Mouse (Mus musculus): ENCODE measurements around the gene Bloc1s3. TPM values are rescaled to one million over a fixed set of nuclear protein-coding genes. Genes with fewer than 3 reads are reported as not detected.
A peak's percentile ranks its signal among the peaks of the same experiment; 100 is the strongest.

The Bloc1s3 gene
- 1 to 10 TPM; 1.5 to 1.7 TPM for total RNA-seq (2021)
- long read RNA-seq, experiment 1, partial matches to known transcripts: 0 of 4 reads
- long read RNA-seq, experiment 1, other reads (novel, unspliced or antisense): 1 of 4 reads
- long read RNA-seq, experiment 2, partial matches to known transcripts: 0 of 1 reads
- long read RNA-seq, experiment 2, other reads (novel, unspliced or antisense): 0 of 1 reads

DNA sequence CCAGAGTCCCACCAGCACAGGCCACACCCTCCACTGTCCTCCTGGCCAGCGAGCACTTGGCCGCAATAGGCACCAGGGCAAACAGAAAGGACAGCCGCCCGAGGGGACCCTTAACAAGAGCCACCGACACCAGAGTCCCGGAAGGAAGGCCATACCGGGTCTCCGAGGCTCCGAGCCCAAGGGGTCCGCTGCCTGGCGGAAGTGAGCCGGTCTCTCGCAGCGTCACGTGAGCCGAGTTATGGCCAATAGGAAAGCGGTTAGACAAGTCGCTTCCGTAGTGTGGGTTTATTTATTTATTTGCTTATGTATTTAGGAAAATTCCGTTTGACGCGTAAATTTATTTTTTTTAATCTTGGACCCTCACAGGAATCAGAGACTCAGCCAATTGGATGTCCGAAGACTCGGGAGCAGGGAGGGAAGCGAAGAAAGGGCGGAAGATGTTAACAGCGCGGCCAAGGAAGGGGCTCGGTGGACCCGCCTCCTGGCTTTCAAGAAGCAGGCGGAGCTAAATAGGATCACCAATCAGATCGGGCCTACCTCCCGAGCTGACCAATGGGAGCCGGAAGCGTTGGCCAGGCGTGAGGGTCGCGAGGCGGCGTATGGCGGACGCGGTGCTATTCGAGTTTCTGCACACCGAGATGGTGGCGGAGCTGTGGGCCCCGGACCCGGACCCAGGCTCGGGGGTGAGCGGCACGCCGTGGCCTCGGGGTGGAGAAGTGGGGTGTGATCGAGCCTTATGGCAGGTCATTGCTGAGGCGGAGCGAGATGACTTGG lies at the start of gene Bloc1s3, which contains the start of gene Trappc6a:
Gene Bloc1s3, minus strand, starts transcription at position 218 of the 774 bp plus-strand sequence.
Gene Trappc6a, plus strand, starts transcription at position 246 of the 774 bp plus-strand sequence.
- intact Hi-C loops (cut with DNase I): loop anchor here (5.0 kb wide), 1 partner anchor 64 kb away; no protein-coding TSS in a partner anchor

DNA sequence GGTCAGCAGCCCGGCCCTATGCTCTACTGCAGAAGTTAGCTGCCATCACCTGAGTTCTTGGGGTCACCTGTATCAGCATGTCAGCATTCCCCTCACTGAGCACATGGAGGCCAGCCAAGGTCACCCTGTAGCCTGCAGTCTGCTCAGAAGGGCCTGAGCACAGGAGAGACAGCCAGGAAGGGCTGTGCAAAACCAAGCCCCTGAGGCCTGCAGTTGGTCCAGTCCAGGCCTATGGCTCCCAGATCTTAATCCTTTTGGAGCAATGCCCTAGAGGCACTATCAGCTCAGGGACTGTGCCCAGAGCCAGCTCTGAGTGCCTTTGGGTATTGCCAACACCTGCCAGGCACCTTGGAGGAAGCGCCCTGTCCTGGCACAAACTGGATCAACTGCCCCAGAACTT lies 48.9 kb upstream of the Bloc1s3 start:
- intact Hi-C loops (cut with DNase I): no loop called here
- no peak for DNase-seq

More for the DNA sequence above, at the start of gene Bloc1s3, which contains the start of gene Trappc6a:
- DNase-seq: peak; percentile 88 to 90

DNA sequence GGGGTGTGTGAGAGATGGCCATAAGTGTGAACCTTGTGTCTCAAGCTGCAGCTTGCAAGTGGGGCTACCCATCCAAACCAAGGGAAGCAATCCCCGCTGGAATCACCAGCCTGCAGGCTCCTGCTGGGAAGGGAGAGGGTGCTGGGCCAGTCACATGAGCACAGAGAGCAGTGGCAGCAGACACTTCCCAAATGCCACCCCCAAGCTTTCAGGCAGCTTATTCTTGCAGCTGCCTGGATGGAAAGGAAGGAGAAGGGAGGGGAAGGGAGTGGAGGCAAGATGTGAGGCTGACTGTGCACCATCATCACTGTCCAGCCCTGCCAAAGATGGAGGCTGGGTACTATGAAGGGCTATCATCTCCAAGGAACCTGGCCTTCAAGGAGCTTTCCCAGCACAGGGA lies 46.0 kb upstream of the Bloc1s3 start:
- DNase-seq: no peak
- intact Hi-C loops (cut with DNase I): no loop called here

DNA sequence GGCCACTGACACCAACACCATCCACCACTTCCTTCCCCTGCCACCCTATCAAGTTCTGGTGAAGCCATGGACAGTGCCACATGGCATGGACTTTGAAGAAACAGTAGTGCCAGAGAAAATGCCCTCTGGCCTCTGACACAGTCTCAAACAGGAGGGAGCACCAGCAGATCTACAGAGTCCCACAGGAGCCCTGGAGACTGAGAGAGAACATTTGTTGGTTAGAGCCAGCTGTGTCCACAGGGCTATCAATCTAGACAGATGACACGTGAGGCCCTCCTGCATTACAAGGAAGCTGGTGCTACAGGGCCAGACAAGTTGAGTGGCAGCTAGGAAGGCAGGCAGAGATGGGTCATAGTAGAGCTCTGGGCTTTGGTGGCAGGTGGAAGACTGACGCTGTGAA lies 44.3 kb upstream of the Bloc1s3 start:
- no peak for DNase-seq
- intact Hi-C loops (cut with DNase I): no loop called here

DNA sequence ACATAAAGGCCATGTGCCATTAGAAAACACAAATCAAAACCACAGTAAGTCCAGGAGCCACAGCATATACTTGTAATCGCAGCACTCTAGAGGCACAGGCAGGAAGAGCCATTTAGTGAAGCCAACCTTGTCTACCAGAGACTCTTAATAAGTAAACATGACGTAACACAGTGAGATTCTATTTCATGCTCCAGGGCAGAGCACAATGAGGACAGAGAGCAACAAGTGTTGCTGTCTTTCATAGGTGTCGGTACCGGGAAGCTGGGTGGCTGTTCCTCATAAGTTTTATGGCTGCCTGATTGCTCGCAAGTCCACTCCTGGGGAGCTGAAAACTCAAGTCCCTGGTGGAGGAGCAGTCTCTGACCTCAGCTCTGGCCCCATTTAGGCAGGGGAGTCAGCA lies 43.5 kb upstream of the Bloc1s3 start:
- intact Hi-C loops (cut with DNase I): no loop called here
- DNase-seq: no peak

DNA sequence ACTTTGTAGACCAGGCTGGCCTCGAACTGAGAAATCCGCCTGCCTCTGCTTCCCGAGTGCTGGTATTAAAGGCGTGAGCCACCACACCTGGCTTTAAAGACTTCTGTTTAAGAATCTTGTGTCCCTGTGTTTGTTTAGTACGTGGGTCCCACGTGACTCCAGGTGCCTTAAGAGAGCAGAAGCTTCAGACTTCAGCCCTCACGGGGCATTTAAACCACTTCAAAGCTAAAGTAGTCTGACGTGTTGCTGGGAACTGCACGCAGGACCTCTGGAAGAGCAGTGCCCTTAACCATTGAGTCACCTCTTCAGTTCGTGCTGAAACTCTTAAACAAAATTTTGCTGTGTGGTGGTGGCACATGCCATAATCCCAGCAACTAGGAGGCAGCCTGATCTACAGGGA lies 41.2 kb upstream of the Bloc1s3 start:
- DNase-seq: no peak
- intact Hi-C loops (cut with DNase I): no loop called here

DNA sequence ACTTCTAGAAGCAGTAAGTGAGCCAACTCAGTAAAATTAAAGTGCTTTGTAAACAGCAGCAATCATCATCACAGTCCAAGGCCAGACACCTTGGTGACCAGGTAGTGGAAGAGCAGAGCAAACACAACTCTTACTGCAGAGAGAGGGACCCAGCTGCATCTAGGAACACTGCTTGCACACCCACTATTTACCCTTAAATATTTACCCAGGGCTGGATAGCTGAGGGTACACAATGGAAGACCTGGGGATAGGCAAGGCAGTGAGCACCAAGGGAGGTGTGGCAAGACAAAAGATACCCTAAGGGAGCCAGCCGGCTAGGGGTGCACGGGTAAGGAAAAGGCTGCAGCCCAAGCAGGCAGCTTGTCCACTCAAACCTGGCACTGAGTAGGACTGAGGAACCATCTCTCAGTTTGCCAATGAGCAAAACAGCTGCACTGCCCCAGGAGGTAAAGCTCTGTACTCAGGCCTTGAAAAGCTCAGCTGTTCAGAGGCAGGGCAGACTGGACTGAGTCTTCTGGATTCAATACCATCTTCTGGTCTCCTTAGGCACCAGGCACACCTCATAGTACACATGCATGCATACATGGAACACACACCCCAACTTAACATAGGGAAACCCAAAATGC lies 39.3 kb upstream of the Bloc1s3 start:
- intact Hi-C loops (cut with DNase I): no loop called here
- no peak for DNase-seq

DNA sequence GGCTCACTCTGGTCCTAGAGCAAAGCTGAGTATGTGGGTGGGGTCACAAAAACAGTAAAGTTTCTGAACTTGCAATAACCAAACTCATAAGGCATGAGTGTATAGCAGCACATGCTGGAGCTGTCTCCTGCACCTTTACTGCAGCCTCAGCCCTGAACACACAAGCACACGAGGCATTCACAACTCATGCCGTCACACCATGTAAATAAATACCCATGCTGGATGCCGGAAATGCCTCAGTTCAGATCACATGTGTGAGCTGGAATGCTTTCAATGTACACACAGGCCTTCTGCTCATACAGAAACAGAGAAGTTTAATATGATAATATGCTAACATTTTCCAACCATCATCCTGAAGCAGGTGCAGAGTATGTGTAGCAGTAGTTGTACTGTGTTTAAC lies 37.8 kb upstream of the Bloc1s3 start:
- DNase-seq: no peak
- intact Hi-C loops (cut with DNase I): no loop called here

DNA sequence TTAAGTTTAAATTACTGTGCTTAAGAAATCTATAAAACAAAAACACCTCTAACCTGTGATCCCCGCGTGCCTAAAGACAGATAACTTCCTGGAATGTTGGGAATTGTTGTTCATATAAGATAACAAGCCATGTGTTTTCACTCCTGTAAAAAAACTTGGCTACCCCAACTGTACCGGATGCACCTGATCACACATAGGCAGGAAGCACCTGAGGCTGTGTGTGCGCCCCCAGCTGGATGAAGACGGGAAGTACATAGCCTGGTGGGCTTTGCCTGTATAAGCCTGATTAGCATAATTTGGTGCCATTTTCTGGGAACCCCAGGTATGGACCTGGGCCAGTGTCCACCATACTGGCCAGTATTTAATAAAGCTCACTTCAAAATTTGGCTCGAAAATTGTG lies 35.4 kb upstream of the Bloc1s3 start:
- DNase-seq: no peak
- intact Hi-C loops (cut with DNase I): no loop called here

DNA sequence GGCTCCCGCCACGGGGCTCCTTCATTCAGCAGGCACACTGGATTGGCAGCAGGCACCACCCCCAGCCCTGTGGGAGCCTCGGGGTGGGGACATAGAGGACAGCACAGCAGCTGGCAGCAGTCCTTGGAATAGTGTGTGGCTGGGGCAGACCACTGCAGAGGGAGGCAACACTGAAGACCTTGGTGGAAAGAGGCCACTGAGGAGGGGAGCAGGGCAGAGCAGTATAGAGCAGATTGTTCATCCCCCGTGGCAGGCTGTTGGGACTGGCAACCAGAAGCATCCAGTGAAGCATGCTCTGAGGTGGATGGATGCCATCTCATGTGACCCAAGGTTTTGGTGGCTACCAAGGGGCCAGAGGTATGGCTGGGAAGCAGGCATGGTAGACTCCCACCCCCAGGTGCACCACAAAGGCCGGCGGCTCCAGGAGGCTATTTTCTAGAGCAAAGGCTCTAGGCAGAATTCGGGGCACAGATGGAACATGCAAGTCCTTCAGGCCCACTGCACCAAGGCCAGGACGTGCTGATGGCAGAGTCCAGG lies 34.1 kb upstream of the Bloc1s3 start:
- no peak for DNase-seq
- intact Hi-C loops (cut with DNase I): no loop called here

DNA sequence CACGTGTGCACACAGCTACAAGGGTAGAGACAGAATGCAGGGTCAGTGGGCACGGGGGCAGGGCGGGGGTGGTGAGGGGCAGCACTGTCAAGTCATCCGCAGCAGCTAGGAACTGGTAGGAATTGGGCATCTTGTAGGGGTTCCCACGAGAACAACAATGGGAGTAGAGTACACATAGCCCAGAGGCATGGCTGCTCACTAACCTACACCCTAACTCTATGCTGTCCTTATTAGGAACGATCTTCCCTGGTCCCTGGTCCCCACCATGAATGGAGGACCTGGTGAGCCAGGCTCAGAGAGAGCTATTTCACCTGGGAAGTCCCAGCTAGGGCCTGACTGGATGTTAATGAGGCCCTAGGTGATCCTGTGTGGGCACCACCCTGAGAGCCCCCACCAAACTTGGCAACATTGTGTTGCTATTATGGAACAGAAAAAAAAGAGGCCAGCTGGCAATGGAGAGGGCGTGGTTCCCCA lies 33.6 kb upstream of the Bloc1s3 start:
- intact Hi-C loops (cut with DNase I): no loop called here

DNA sequence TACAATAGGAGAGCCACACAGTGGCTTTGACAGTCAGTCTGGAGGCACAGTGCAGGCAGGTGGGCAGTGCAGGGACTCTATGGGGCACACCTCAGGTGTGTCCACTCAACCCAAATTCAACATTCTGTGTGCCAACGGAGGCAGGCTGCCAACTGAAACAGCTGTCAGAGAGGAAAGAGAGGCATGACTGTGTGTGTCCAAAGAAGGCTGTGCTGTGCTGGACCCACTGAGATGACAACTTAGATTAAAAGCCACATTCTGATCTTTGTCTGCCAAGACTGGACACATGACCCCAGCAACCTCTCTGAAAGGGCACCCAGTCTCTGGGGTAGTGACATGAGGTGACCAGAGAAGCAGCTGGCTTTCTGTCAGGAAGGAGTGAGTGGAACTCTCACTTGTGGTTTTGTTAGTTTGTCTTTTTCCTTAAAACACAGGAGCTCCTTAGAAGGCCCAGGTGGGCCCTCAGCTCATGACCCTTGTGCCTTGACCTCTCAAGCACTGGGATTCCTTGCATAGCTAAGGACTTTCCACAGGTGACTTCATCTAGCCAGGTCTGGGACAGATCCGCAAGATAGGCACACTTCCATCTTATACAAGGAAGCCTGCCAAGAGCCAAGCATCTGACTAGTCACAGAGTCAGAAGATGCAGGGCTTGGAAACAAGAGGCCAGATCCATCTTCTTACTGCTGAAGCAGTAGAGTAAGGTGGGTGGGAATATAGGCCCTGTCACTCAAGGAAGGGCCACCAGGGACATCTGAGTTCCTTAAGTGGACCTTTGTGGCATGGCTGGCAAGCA lies 32.8 kb upstream of the Bloc1s3 start:
- intact Hi-C loops (cut with DNase I): no loop called here
- DNase-seq: no peak

More for the DNA sequence above, 33.6 kb upstream of the Bloc1s3 start:
- DNase-seq: no peak

DNA sequence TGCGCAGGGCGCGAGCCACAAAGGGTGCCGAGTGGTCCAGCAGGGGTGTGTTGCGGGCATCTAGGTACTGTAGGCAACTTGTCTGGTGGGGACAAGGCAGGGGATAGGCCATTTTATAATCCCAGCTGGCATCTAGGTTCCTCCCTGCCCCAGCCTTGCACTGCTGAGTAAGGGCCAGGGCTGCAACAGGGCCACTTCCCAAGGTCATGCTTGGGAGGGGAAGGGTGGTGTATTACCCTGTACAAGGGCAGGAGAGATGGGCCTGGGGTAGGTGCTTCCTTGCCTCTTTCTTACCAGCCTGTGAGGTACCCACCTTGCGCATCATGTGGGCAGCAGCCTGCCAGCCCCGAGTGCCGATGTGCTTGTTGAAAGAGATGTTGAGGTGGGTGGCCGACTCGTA lies 26.5 kb upstream of the Bloc1s3 start:
- DNase-seq: no peak
- intact Hi-C loops (cut with DNase I): no loop called here

DNA sequence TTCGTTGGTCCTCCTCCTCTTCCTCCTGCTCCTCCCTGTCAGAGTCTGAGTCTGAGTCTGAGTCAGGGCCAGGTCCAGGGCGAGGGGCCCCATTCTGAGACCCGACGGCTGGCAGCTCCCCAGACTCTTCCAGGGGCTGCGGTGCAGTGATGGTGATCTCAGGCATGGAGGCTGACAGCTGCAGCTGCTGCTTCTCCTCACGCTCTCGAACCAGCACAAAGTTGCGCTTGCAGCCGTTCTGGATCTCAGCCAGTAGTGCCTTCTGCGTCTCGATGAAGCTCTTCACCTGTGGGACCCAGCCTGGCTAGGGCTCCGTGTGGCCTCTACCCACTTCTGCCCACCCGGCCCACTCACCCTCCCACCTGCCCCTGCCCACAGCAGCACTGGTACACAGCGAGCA lies 24.1 kb upstream of the Bloc1s3 start:
- no peak for DNase-seq
- intact Hi-C loops (cut with DNase I): no loop called here

DNA sequence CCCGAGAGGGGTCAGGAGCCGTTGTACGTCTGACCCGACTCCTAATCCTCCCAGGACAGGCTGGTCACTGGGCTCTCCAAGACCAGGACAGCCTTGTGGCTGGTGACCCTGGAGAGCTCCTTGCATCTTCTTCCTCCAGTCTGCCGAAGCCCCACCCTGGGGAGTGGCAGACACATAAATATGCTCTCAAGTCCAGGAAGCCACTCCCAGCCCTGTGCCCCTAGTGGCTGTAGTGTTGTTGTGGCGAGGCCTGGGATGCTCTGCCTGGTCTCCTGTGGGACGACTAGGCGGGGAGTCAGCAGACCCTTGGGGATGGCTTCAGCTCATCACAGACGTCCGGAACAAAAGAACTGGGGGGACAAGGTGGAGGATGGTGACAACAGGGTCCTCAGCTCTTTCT lies 22.9 kb upstream of the Bloc1s3 start:
- no peak for DNase-seq
- intact Hi-C loops (cut with DNase I): no loop called here

DNA sequence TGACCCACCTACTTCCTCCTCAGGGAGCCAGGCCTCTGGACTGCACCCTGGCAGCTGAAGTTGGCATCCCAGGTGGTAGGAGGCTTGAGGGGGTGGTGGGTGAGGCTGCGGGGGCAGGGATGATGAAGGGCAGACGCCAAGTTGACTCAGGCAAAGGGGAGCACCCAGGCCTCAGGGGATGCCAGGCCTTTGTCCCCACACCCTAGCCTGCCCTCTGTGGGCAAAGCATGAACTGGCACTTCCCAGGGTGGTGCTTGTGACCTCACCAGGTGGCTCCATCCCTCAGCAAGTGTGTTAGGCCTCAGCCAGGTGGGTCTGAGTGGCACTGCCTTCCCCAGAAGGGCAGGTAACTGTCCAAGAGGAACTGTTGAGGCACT lies 16.9 kb upstream of the Bloc1s3 start:
- intact Hi-C loops (cut with DNase I): no loop called here
- no peak for DNase-seq

DNA sequence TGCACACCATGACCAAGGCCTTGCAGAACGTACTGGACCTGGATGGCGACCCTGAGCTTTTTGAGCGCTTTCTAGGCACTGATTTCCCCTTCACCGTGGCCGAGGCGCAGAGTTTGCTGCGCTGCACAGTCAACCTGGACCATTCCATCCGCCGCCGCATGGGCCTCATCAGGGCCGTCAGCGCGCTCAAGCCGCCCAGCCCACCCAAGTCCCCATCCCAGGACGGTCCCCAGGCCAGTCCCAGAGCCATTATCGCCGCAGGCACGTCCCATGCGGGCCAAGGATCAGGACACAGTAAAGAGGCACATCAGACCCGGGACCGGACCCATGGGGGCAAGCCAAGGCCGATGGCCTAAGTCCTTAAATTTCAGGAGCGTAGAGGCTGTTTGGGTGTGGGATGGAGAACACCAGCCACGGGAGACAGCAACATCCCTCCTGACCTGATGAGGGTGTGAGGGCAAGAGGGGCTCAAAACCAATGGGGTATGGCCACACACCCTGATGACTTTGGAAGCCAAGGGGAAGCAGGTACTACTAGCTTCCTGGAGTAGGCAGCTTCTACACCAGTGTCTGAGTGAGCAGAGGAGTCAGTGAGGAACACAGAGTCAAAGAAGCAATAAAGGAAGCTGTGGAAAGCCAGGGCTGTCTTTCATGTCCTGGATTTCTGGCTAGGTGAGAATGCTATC lies 16.4 kb upstream of the Bloc1s3 start:
- intact Hi-C loops (cut with DNase I): loop anchor here (5.0 kb wide), 1 partner anchor 48 kb away; no protein-coding TSS in a partner anchor
- DNase-seq: no peak

DNA sequence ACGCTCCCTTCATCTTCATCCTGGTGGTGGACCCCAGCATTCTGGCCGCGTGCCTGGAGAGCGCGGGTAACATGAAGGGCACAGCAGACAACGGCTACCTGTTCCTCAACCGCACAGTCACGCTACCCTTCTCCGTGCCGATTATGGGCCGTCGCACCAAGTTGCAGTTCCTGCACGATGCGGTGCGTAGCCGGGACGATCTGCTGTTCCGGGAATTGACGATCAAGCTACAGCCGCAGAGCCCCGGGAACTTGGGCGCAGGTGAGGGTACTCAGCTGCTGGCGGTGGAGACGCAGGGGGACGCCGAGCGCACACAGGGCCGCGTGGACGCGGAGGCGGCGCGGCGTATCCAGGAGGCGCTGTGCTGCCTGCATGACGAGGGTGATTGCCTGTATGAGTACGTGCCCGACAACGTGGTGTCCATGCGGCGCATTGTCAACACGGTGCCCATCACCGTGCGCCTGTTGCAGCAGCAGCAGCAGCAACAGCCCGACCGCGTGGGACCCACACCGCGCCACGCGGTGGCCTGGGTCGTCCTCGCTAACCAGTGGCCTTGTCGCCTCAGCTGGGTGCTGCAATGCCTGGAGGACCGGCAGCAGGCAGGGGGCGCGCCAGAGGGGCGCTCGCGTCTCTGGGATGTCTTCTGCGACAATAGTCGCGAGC lies 15.7 kb upstream of the Bloc1s3 start:
- peak; percentile 29 to 40 for DNase-seq
- intact Hi-C loops (cut with DNase I): loop anchor here (5.0 kb wide), 1 partner anchor 48 kb away; no protein-coding TSS in a partner anchor

Data from gastrocnemius, postnatal 36 days (tissue).